Mouse (Mus musculus): ENCODE measurements around the gene Alppl2. TPM values are rescaled to one million over a fixed set of nuclear protein-coding genes. Genes with fewer than 3 reads are reported as not detected.

Alppl2 gene
- polyA plus RNA-seq, 1 experiment: not detected

- Histone ChIP-seq H3K4me2 (ENCODE audit: low read depth) (no peak within 1 kb of the TSS), H3K4me3 (no peak within 1 kb of the TSS)
These were observed 11.7 kb upstream of the Alppl2 start, which contains the start of gene Alpi for GRCm38 (mm10) chr1:87101411-87101810. Gene Alpi, minus strand, starts transcription at chr1:87101606.

GRCm38 (mm10) chr1:87098358-87098975 lies 8.7 kb upstream of the Alppl2 start:
- H3K4me3 ChIP-seq: no peak overlapping the region
- H3K4me2 ChIP-seq (ENCODE audit: low read depth): no peak overlapping the region
- H3K36me3 ChIP-seq (ENCODE audit: control insufficient read depth, insufficient read depth): no peaks in the 10 kb centered on the region
- H3K27me3 ChIP-seq (ENCODE audit: control insufficient read depth, insufficient read depth, insufficient read length): peaks cover 17% of the 10 kb centered on the region
- H3K79me2 ChIP-seq (ENCODE audit: control insufficient read depth, insufficient read depth): no peaks in the 10 kb centered on the region
- H3ac ChIP-seq (ENCODE audit: control insufficient read depth, insufficient read length): no peak overlapping the region
- TF ChIP-seq TCF12 (IDR thresholded peaks at IDR 0.05; ENCODE audit: insufficient read depth, poor library complexity, severe bottlenecking): no peak
- no peak for TF ChIP-seq POLR2AphosphoS2 (IDR thresholded peaks at IDR 0.05; ENCODE audit: insufficient read length, low read depth)
- TF ChIP-seq USF1 (IDR thresholded peaks at IDR 0.05; ENCODE audit: low read depth): no peak
- TF ChIP-seq POLR2A (IDR thresholded peaks at IDR 0.05; ENCODE audit: insufficient read length, low read depth): no peak
- no peak for TF ChIP-seq REST (IDR thresholded peaks at IDR 0.05; ENCODE audit: insufficient read depth, insufficient read length)
- no peak for TF ChIP-seq MAX (IDR thresholded peaks at IDR 0.05; ENCODE audit: low read depth)
- TF ChIP-seq MYOD1 (IDR thresholded peaks at IDR 0.05; ENCODE audit: control insufficient read depth in 1 of 3, insufficient read length in 2 of 3, low read depth in 2 of 3): no peak
- TF ChIP-seq E2F4 (IDR thresholded peaks at IDR 0.05; ENCODE audit: insufficient read depth): no peak
- TF ChIP-seq MYOG (IDR thresholded peaks at IDR 0.05; ENCODE audit: control insufficient read depth in 1 of 3, insufficient read depth in 1 of 3, insufficient read length in 2 of 3, low read depth in 2 of 3): no peak

More at GRCm38 (mm10) chr1:87101411-87101810, 11.7 kb upstream of the Alppl2 start, which contains the start of gene Alpi:
- TF ChIP-seq SRF (IDR thresholded peaks at IDR 0.05; ENCODE audit: control insufficient read depth, insufficient read length, low read depth) (no peak), MYOG (IDR thresholded peaks at IDR 0.05; ENCODE audit: control insufficient read depth in 1 of 3, insufficient read depth in 1 of 3, insufficient read length in 2 of 3, low read depth in 2 of 3) (no peak), CEBPB (IDR thresholded peaks at IDR 0.05; ENCODE audit: insufficient read depth, poor library complexity, severe bottlenecking) (no peak), REST (IDR thresholded peaks at IDR 0.05; ENCODE audit: insufficient read depth, insufficient read length) (no peak), E2F4 (IDR thresholded peaks at IDR 0.05; ENCODE audit: insufficient read depth) (no peak), USF1 (IDR thresholded peaks at IDR 0.05; ENCODE audit: low read depth) (no peak), TCF3 (IDR thresholded peaks at IDR 0.05; ENCODE audit: insufficient read length, low read depth) (no peak), TCF12 (IDR thresholded peaks at IDR 0.05; ENCODE audit: insufficient read depth, poor library complexity, severe bottlenecking) (no peak), MYOD1 (IDR thresholded peaks at IDR 0.05; ENCODE audit: control insufficient read depth in 1 of 3, insufficient read length in 2 of 3, low read depth in 2 of 3) (no peak), POLR2AphosphoS2 (IDR thresholded peaks at IDR 0.05; ENCODE audit: insufficient read length, low read depth) (no peak), POLR2A (IDR thresholded peaks at IDR 0.05; ENCODE audit: insufficient read length, low read depth) (no peak), MAX (IDR thresholded peaks at IDR 0.05; ENCODE audit: low read depth) (no peak)
- H3K79me2 ChIP-seq (ENCODE audit: control insufficient read depth, insufficient read depth): no peaks in the 10 kb centered on the region
- H3ac ChIP-seq (ENCODE audit: control insufficient read depth, insufficient read length): no peak within 1 kb of the TSS
- no peaks in the 10 kb centered on the region for H3K36me3 ChIP-seq (ENCODE audit: control insufficient read depth, insufficient read depth)
- H3K27me3 ChIP-seq (ENCODE audit: control insufficient read depth, insufficient read depth, insufficient read length): peaks cover 9% of the 10 kb centered on the region

GRCm38 (mm10) chr1:87095642-87096041 lies 5.9 kb upstream of the Alppl2 start:
- no peak for TF ChIP-seq USF1 (IDR thresholded peaks at IDR 0.05; ENCODE audit: low read depth)
- TF ChIP-seq MYOD1 (IDR thresholded peaks at IDR 0.05; ENCODE audit: control insufficient read depth in 1 of 3, insufficient read length in 2 of 3, low read depth in 2 of 3): no peak
- no peak for TF ChIP-seq CEBPB (IDR thresholded peaks at IDR 0.05; ENCODE audit: insufficient read depth, poor library complexity, severe bottlenecking)
- no peak for TF ChIP-seq TCF3 (IDR thresholded peaks at IDR 0.05; ENCODE audit: insufficient read length, low read depth)
- no peak for TF ChIP-seq MYOG (IDR thresholded peaks at IDR 0.05; ENCODE audit: control insufficient read depth in 1 of 3, insufficient read depth in 1 of 3, insufficient read length in 2 of 3, low read depth in 2 of 3)
- TF ChIP-seq REST (IDR thresholded peaks at IDR 0.05; ENCODE audit: insufficient read depth, insufficient read length): no peak
- no peak for TF ChIP-seq POLR2A (IDR thresholded peaks at IDR 0.05; ENCODE audit: insufficient read length, low read depth)
- no peak for TF ChIP-seq E2F4 (IDR thresholded peaks at IDR 0.05; ENCODE audit: insufficient read depth)
- TF ChIP-seq TCF12 (IDR thresholded peaks at IDR 0.05; ENCODE audit: insufficient read depth, poor library complexity, severe bottlenecking): no peak
- TF ChIP-seq MAX (IDR thresholded peaks at IDR 0.05; ENCODE audit: low read depth): no peak
- Histone ChIP-seq H3ac (ENCODE audit: control insufficient read depth, insufficient read length) (no peak overlapping the region), H3K79me2 (ENCODE audit: control insufficient read depth, insufficient read depth) (no peaks in the 10 kb centered on the region), H3K27me3 (ENCODE audit: control insufficient read depth, insufficient read depth, insufficient read length) (peaks cover 17% of the 10 kb centered on the region), H3K36me3 (ENCODE audit: control insufficient read depth, insufficient read depth) (no peaks in the 10 kb centered on the region), H3K4me2 (ENCODE audit: low read depth) (no peak overlapping the region), H3K4me3 (no peak overlapping the region)

- Histone ChIP-seq H3ac (ENCODE audit: control insufficient read depth, insufficient read length) (no peak overlapping the region), H3K27me3 (ENCODE audit: control insufficient read depth, insufficient read depth, insufficient read length) (no peaks in the 10 kb centered on the region), H3K4me2 (ENCODE audit: low read depth) (no peak overlapping the region), H3K4me3 (no peak overlapping the region), H3K79me2 (ENCODE audit: control insufficient read depth, insufficient read depth) (no peaks in the 10 kb centered on the region), H3K36me3 (ENCODE audit: control insufficient read depth, insufficient read depth) (no peaks in the 10 kb centered on the region)
- TF ChIP-seq REST (IDR thresholded peaks at IDR 0.05; ENCODE audit: insufficient read depth, insufficient read length) (no peak), TCF3 (IDR thresholded peaks at IDR 0.05; ENCODE audit: insufficient read length, low read depth) (no peak), TCF12 (IDR thresholded peaks at IDR 0.05; ENCODE audit: insufficient read depth, poor library complexity, severe bottlenecking) (no peak), POLR2AphosphoS2 (IDR thresholded peaks at IDR 0.05; ENCODE audit: insufficient read length, low read depth) (no peak), USF1 (IDR thresholded peaks at IDR 0.05; ENCODE audit: low read depth) (no peak), E2F4 (IDR thresholded peaks at IDR 0.05; ENCODE audit: insufficient read depth) (no peak)
These were observed 477 bp downstream of the Alppl2 start for GRCm38 (mm10) chr1:87089251-87089650.

GRCm38 (mm10) chr1:87086964-87087363 lies 2.8 kb downstream of the Alppl2 start:
- no peaks in the 10 kb centered on the region for H3K79me2 ChIP-seq (ENCODE audit: control insufficient read depth, insufficient read depth)
- H3K4me3 ChIP-seq: no peak overlapping the region
- no peak for TF ChIP-seq POLR2A (IDR thresholded peaks at IDR 0.05; ENCODE audit: insufficient read length, low read depth)
- TF ChIP-seq MYOG (IDR thresholded peaks at IDR 0.05; ENCODE audit: control insufficient read depth in 1 of 3, insufficient read depth in 1 of 3, insufficient read length in 2 of 3, low read depth in 2 of 3): no peak
- no peak for TF ChIP-seq MAX (IDR thresholded peaks at IDR 0.05; ENCODE audit: low read depth)
- TF ChIP-seq POLR2AphosphoS2 (IDR thresholded peaks at IDR 0.05; ENCODE audit: insufficient read length, low read depth): no peak
- no peaks in the 10 kb centered on the region for H3K36me3 ChIP-seq (ENCODE audit: control insufficient read depth, insufficient read depth)
- no peak overlapping the region for H3K4me2 ChIP-seq (ENCODE audit: low read depth)
- H3ac ChIP-seq (ENCODE audit: control insufficient read depth, insufficient read length): no peak overlapping the region
- no peaks in the 10 kb centered on the region for H3K27me3 ChIP-seq (ENCODE audit: control insufficient read depth, insufficient read depth, insufficient read length)
